ENCODE assay signal across 14 mouse cellular contexts in the genomic region with DNA sequence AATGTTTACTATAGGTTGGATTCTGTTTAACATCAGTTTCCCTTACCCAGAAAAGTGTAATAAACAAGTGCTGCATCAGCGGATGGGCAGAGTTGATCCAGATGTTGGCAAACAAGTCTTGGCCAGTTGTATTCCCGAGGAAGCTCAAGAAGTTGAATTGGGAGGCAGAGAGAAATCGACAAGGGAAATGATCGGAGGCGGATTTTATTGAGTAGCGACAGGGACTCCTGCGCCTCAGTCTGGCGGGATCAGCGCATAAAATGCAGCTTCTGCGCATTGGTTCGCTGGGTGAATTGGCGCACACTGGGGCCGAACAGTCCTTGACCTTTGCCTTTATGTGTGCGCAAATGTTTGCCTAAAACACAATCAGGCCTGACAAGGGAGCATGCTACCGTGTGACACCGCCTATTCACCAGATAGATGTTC. TPM values are rescaled to one million over a fixed set of nuclear protein-coding genes. Genes with fewer than 3 reads are reported as not detected.
DNase-seq lines count a peak whose midpoint lies in the region; ATAC-seq lines count a peak whose summit lies in the region.
"Had no signal": no experiment of that assay in that cellular context is flagged by ENCODE, and none has a peak within 500 bp of the region (broad histone marks: within the 10 kb centered on the region; RNA-seq: fewer than 3 reads in every experiment).

No protein-coding gene starts in this region.

- no peaks in the 10 kb centered on the region for H3K4me1 ChIP-seq in hindbrain, embryonic 14.5 days (replicated peaks; ENCODE audit: control insufficient read depth, insufficient read depth, low read length)
- H3K4me1 ChIP-seq in neural tube, embryonic 12.5 days: 0 out of 2 replicates have a peak, but pooled peaks cover 7% of the 10 kb centered on the region
- H3K4me1 ChIP-seq: heart, embryonic 13.5 days; limb, embryonic 13.5 days had no signal

- peak; percentile 51 for DNase-seq in cerebellum, adult 11 months
- DNase-seq in embryo, embryonic 11 days: peak; percentile 71
- no peak for DNase-seq in hindbrain, embryonic 14.5 days (ENCODE audit: low spot score)
- DNase-seq in urinary bladder, adult 2 months (ENCODE audit: low spot score): no peak
- DNase-seq in heart, postnatal 10 days: no peak
- DNase-seq in thymus, postnatal 4 days: no peak
- DNase-seq: thymus, postnatal 14 days had no signal

- peak overlapping the region; percentile 24 for H3K4me3 ChIP-seq in hindbrain, embryonic 14.5 days (replicated peaks; ENCODE audit: low read length)
- peak overlapping the region; percentile 24 for H3K4me3 ChIP-seq in neural tube, embryonic 12.5 days
- H3K4me3 ChIP-seq: heart, embryonic 13.5 days; limb, embryonic 13.5 days had no signal

- peaks cover 92% of the 10 kb centered on the region for H3K27me3 ChIP-seq in hindbrain, embryonic 14.5 days (ENCODE audit: control insufficient read depth, insufficient read depth, low read length)
- peaks cover 77% of the 10 kb centered on the region for H3K27me3 ChIP-seq in neural tube, embryonic 12.5 days (replicated peaks)

- intact Hi-C loops in heart, postnatal 10 days (cut with DNase I): no loop called here

- ATAC-seq in hindbrain, embryonic 14.5 days (ENCODE audit: low FRiP score): no peak
- ATAC-seq in neural tube, embryonic 12.5 days (ENCODE audit: low FRiP score, low read depth): peak; percentile 39; the same call in 1 of the 2 replicates
- ATAC-seq in megakaryocyte-erythroid progenitor cell, adult 5-6 weeks (replicated peaks; ENCODE audit: low FRiP score, low TSS enrichment, poor library complexity, severe bottlenecking): no peak

- H3K9ac ChIP-seq in hindbrain, embryonic 14.5 days: peak overlapping the region; percentile 46
- peak overlapping the region; percentile 55 for H3K9ac ChIP-seq in neural tube, embryonic 12.5 days
- H3K9ac ChIP-seq: heart, embryonic 13.5 days; limb, embryonic 13.5 days had no signal

- H3K36me3 ChIP-seq in hindbrain, embryonic 14.5 days (replicated peaks; ENCODE audit: control insufficient read depth, insufficient read depth): no peaks in the 10 kb centered on the region
- H3K36me3 ChIP-seq in neural tube, embryonic 12.5 days: no peaks in the 10 kb centered on the region
- H3K36me3 ChIP-seq: G1E; heart, embryonic 13.5 days; limb, embryonic 13.5 days had no signal

- under 1% methylated on average over 16 of the region's 16 CpGs for WGBS in hindbrain, embryonic 14.5 days
- WGBS in neural tube, embryonic 12.5 days: under 1% methylated on average over 16 of the region's 16 CpGs

- peak overlapping the region; percentile 47 for H3K4me2 ChIP-seq in hindbrain, embryonic 14.5 days (replicated peaks)
- H3K4me2 ChIP-seq in neural tube, embryonic 12.5 days (replicated peaks): peak overlapping the region; percentile 53
- H3K4me2 ChIP-seq: heart, embryonic 13.5 days; limb, embryonic 13.5 days had no signal

- peak overlapping the region; percentile 82 for H3K27ac ChIP-seq in hindbrain, embryonic 14.5 days
- no peak overlapping the region for H3K27ac ChIP-seq in neural tube, embryonic 12.5 days
- H3K27ac ChIP-seq: heart, embryonic 13.5 days; limb, embryonic 13.5 days had no signal

- H3K9me3 ChIP-seq in hindbrain, embryonic 14.5 days (ENCODE audit: control insufficient read depth, low read length): no peaks in the 10 kb centered on the region
- H3K9me3 ChIP-seq in neural tube, embryonic 12.5 days: no peaks in the 10 kb centered on the region
- H3K9me3 ChIP-seq: heart, embryonic 13.5 days; limb, embryonic 13.5 days had no signal

RNA-seq across cellular contexts. Expression of a gene that starts 40.2 kb away (rescaled TPM):
- polyA plus RNA-seq in hindbrain, embryonic 14.5 days (2014; fragmentation: Nextera tagmentation; extraction: Ambion mirVana): 21.4 and 25.1 TPM in 2 replicates
- 19.0 and 19.9 TPM in 2 replicates for polyA plus RNA-seq in neural tube, embryonic 12.5 days (2016; fragmentation: Nextera tagmentation; extraction: Ambion mirVana)
- total RNA-seq in megakaryocyte-erythroid progenitor cell, adult 5-6 weeks (2014; fragmentation: Nextera tagmentation): not detected in 2 replicates
- not detected in 2 replicates for total RNA-seq in megakaryocyte-erythroid progenitor cell, adult 5-6 weeks (2017)
- 0.03 and 0.08 TPM in 2 replicates for polyA plus RNA-seq in urinary bladder, adult 2 months (2012; rRNA removed)
- under 1 TPM; 0.10 to 0.12 TPM for total RNA-seq in heart, postnatal 10 days (2021)
- total RNA-seq: megakaryocyte progenitor cell, adult 5-6 weeks had no signal
- polyA plus RNA-seq: G1E; heart, embryonic 13.5 days had no signal

RNA-seq across cellular contexts. Expression of a gene that starts 43.6 kb away (rescaled TPM):
- 47.8 and 54.9 TPM in 2 replicates for polyA plus RNA-seq in hindbrain, embryonic 14.5 days (2014; fragmentation: Nextera tagmentation; extraction: Ambion mirVana)
- polyA plus RNA-seq in neural tube, embryonic 12.5 days (2016; fragmentation: Nextera tagmentation; extraction: Ambion mirVana): 62.8 and 66.6 TPM in 2 replicates
- total RNA-seq in megakaryocyte-erythroid progenitor cell, adult 5-6 weeks (2014; fragmentation: Nextera tagmentation): not detected in 2 replicates
- not detected in 2 replicates for total RNA-seq in megakaryocyte-erythroid progenitor cell, adult 5-6 weeks (2017)
- polyA plus RNA-seq in urinary bladder, adult 2 months (2012; rRNA removed): 0.01 TPM in 1 of 2 replicates, not detected in the other
- not detected for total RNA-seq in heart, postnatal 10 days (2021)
- total RNA-seq: megakaryocyte progenitor cell, adult 5-6 weeks had no signal
- polyA plus RNA-seq: G1E; heart, embryonic 13.5 days; kidney, embryonic 14.5 days had no signal

Comparison
In these comparisons a context has a peak if more than half of its experiments do, and no peak if none do; other contexts are left out.
1. DNase-seq: peak in cerebellum, adult 11 months (single experiment) and embryo, embryonic 11 days (single experiment); none in hindbrain, embryonic 14.5 days (single experiment), urinary bladder, adult 2 months (single experiment), heart, postnatal 10 days (0 of 2) and thymus, postnatal 4 days (single experiment).
2. RNA of a gene that starts 40.2 kb away (polyA plus RNA-seq): 21.4 to 25.1 TPM in hindbrain, embryonic 14.5 days and 19.0 to 19.9 TPM in neural tube, embryonic 12.5 days; 0.03 to 0.08 TPM in urinary bladder, adult 2 months; every median in the first group is over 10 times any median in the second.
3. RNA of a gene that starts 43.6 kb away (polyA plus RNA-seq): 62.8 to 66.6 TPM in neural tube, embryonic 12.5 days and 47.8 to 54.9 TPM in hindbrain, embryonic 14.5 days; 0.01 TPM in urinary bladder, adult 2 months; every median in the first group is over 10 times any median in the second.